Mouse (Mus musculus): ENCODE results near the gene Vasp. TPM values are rescaled to one million over a fixed set of nuclear protein-coding genes. Genes with fewer than 3 reads are reported as not detected.
"Not testable (repeated sequence)": the region's sequence is repeated elsewhere in the genome, so short reads cannot be mapped to it uniquely, and the experiment has no call there.

Gene Vasp
- polyA plus RNA-seq, 1 experiment from 2014 or later: 57.6 TPM

GRCm38 (mm10) chr7:19282385-19282784 lies 10.8 kb upstream of the Vasp start, which contains the start of gene Rtn2:
Gene Rtn2 (plus strand): TSS chr7:19282624.
- Histone ChIP-seq H3K4me3 (ENCODE audit: low read depth, low read length) (peak within 1 kb of the TSS; percentile 51), H3K27me3 (ENCODE audit: control insufficient read depth, insufficient read depth, low read length) (peaks cover 37% of the 10 kb centered on the region), H3K9ac (ENCODE audit: low read length) (peak within 1 kb of the TSS; percentile 73), H3K9me3 (ENCODE audit: control insufficient read depth, low read length) (no peaks in the 10 kb centered on the region), H3K4me1 (ENCODE audit: control insufficient read depth, insufficient read depth, low read length) (0 out of 2 replicates have a peak, but pooled peaks cover 2% of the 10 kb centered on the region), H3K27ac (ENCODE audit: low read depth, low read length) (peak within 1 kb of the TSS; percentile 47), H3K36me3 (ENCODE audit: control insufficient read depth, insufficient read depth, low read length) (peaks cover 2% of the 10 kb centered on the region; the same call in 1 of the 2 replicates), H3K4me2 (ENCODE audit: low read depth) (peak within 1 kb of the TSS; percentile 62)
- ATAC-seq (ENCODE audit: insufficient read depth, low FRiP score, low TSS enrichment) (peak; percentile 82), DNase-seq (ENCODE audit: low spot score) (peak; percentile 90)
- WGBS: 1% methylated on average over 37 of the region's 37 CpGs

- not testable (repeated sequence) for H3K4me3 ChIP-seq (ENCODE audit: low read depth, low read length); H3K9me3 ChIP-seq (ENCODE audit: control insufficient read depth, low read length); H3K36me3 ChIP-seq (ENCODE audit: control insufficient read depth, insufficient read depth, low read length); DNase-seq (ENCODE audit: low spot score); H3K27ac ChIP-seq (ENCODE audit: low read depth, low read length); H3K9ac ChIP-seq (ENCODE audit: low read length); H3K4me1 ChIP-seq (ENCODE audit: control insufficient read depth, insufficient read depth, low read length); ATAC-seq (ENCODE audit: insufficient read depth, low FRiP score, low TSS enrichment)
- peaks cover 37% of the 10 kb centered on the region for H3K27me3 ChIP-seq (ENCODE audit: control insufficient read depth, insufficient read depth, low read length)
- peak overlapping the region; percentile 62 for H3K4me2 ChIP-seq (ENCODE audit: low read depth)
- 37% methylated on average over 6 of the region's 6 CpGs for WGBS
Observed at GRCm38 (mm10) chr7:19281680-19282304, 10.2 kb upstream of the Vasp start.

DNA sequence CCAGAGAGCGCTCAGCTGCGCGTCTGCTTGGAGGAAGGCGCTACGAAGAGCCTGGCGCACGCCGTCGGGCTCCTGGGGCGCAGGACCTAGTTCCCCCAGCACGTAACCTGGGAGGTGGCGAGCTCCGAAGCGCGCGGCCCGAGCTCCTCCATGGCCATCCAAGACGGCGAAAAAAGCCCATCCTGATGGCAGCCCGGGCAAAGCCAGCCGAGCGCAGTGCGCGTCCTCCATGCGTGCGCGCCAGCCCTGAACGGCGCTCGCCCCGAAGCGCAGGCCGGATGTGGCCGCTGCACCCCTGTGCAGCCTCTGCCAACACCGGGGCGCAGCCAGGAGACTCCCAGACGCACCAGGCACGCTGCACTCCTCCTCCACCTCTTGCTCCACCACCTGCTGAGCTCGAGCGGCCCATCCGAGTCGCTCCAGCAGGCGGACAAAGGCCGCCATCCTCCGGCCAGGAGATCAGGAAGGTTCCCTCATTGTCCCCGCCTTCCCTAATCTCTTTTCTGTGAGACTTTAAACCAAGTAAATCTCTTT lies 8.0 kb upstream of the Vasp start, which contains the start of gene Ppm1n:
Gene Ppm1n (minus strand): TSS at position 484 of the 534 bp plus-strand sequence.
- H3K27ac ChIP-seq (ENCODE audit: low read depth, low read length): no peak within 1 kb of the TSS
- DNase-seq (ENCODE audit: low spot score) (no peak), ATAC-seq (ENCODE audit: insufficient read depth, low FRiP score, low TSS enrichment) (no peak)
- H3K4me1 ChIP-seq (ENCODE audit: control insufficient read depth, insufficient read depth, low read length): 0 out of 2 replicates have a peak, but pooled peaks cover 2% of the 10 kb centered on the region
- H3K27me3 ChIP-seq (ENCODE audit: control insufficient read depth, insufficient read depth, low read length): peaks cover 37% of the 10 kb centered on the region
- H3K36me3 ChIP-seq (ENCODE audit: control insufficient read depth, insufficient read depth, low read length): no peaks in the 10 kb centered on the region
- under 1% methylated on average over 44 of the region's 46 CpGs for WGBS
- no peaks in the 10 kb centered on the region for H3K9me3 ChIP-seq (ENCODE audit: control insufficient read depth, low read length)
- H3K9ac ChIP-seq (ENCODE audit: low read length): no peak within 1 kb of the TSS; the same call in 1 of the 2 replicates
- peak within 1 kb of the TSS; percentile 29 for H3K4me3 ChIP-seq (ENCODE audit: low read depth, low read length)
- H3K4me2 ChIP-seq (ENCODE audit: low read depth): peak within 1 kb of the TSS; percentile 40

- Histone ChIP-seq H3K36me3 (ENCODE audit: control insufficient read depth, insufficient read depth, low read length) (no peaks in the 10 kb centered on the region), H3K4me1 (ENCODE audit: control insufficient read depth, insufficient read depth, low read length) (0 out of 2 replicates have a peak, but pooled peaks cover 2% of the 10 kb centered on the region), H3K27me3 (ENCODE audit: control insufficient read depth, insufficient read depth, low read length) (peaks cover 37% of the 10 kb centered on the region), H3K4me3 (ENCODE audit: low read depth, low read length) (peak overlapping the region; percentile 29), H3K4me2 (ENCODE audit: low read depth) (peak overlapping the region; percentile 40), H3K9ac (ENCODE audit: low read length) (no peak overlapping the region), H3K9me3 (ENCODE audit: control insufficient read depth, low read length) (no peaks in the 10 kb centered on the region), H3K27ac (ENCODE audit: low read depth, low read length) (no peak overlapping the region)
- DNase-seq (ENCODE audit: low spot score) (no peak), ATAC-seq (ENCODE audit: insufficient read depth, low FRiP score, low TSS enrichment) (no peak)
- 4% methylated on average over 34 of the region's 34 CpGs for WGBS
Observed at GRCm38 (mm10) chr7:19279052-19279451, 7.4 kb upstream of the Vasp start.

GRCm38 (mm10) chr7:19276253-19276652 lies 4.6 kb upstream of the Vasp start:
- ATAC-seq (ENCODE audit: insufficient read depth, low FRiP score, low TSS enrichment) (no peak), DNase-seq (ENCODE audit: low spot score) (no peak)
- Histone ChIP-seq H3K27me3 (ENCODE audit: control insufficient read depth, insufficient read depth, low read length) (peaks cover 36% of the 10 kb centered on the region), H3K4me3 (ENCODE audit: low read depth, low read length) (no peak overlapping the region), H3K9ac (ENCODE audit: low read length) (no peak overlapping the region), H3K27ac (ENCODE audit: low read depth, low read length) (no peak overlapping the region), H3K9me3 (ENCODE audit: control insufficient read depth, low read length) (no peaks in the 10 kb centered on the region), H3K4me2 (ENCODE audit: low read depth) (no peak overlapping the region), H3K36me3 (ENCODE audit: control insufficient read depth, insufficient read depth, low read length) (no peaks in the 10 kb centered on the region), H3K4me1 (ENCODE audit: control insufficient read depth, insufficient read depth, low read length) (no peaks in the 10 kb centered on the region)
- WGBS: 67% methylated on average over 4 of the region's 4 CpGs

GRCm38 (mm10) chr7:19272173-19272764 lies 652 bp upstream of the Vasp start:
- under 1% methylated on average over 33 of the region's 36 CpGs for WGBS
- peak overlapping the region; percentile 85 for H3K4me2 ChIP-seq (ENCODE audit: low read depth)
- ATAC-seq (ENCODE audit: insufficient read depth, low FRiP score, low TSS enrichment) (peak; percentile 68), DNase-seq (ENCODE audit: low spot score) (peak; percentile 79)
- peak overlapping the region; percentile 58; the same call in 1 of the 2 replicates for H3K27ac ChIP-seq (ENCODE audit: low read depth, low read length)
- no peaks in the 10 kb centered on the region for H3K36me3 ChIP-seq (ENCODE audit: control insufficient read depth, insufficient read depth, low read length)
- no peaks in the 10 kb centered on the region for H3K9me3 ChIP-seq (ENCODE audit: control insufficient read depth, low read length)
- peak overlapping the region; percentile 98 for H3K4me3 ChIP-seq (ENCODE audit: low read depth, low read length)
- peak overlapping the region; percentile 82 for H3K9ac ChIP-seq (ENCODE audit: low read length)
- H3K4me1 ChIP-seq (ENCODE audit: control insufficient read depth, insufficient read depth, low read length): peaks cover 17% of the 10 kb centered on the region
- no peaks in the 10 kb centered on the region for H3K27me3 ChIP-seq (ENCODE audit: control insufficient read depth, insufficient read depth, low read length)

GRCm38 (mm10) chr7:19270509-19271237 lies 944 bp downstream of the Vasp start:
- peak overlapping the region; percentile 82 for H3K9ac ChIP-seq (ENCODE audit: low read length)
- peak overlapping the region; percentile 85 for H3K4me2 ChIP-seq (ENCODE audit: low read depth)
- H3K36me3 ChIP-seq (ENCODE audit: control insufficient read depth, insufficient read depth, low read length): no peaks in the 10 kb centered on the region
- peak overlapping the region; percentile 58 for H3K27ac ChIP-seq (ENCODE audit: low read depth, low read length)
- DNase-seq (ENCODE audit: low spot score) (no peak), ATAC-seq (ENCODE audit: insufficient read depth, low FRiP score, low TSS enrichment) (no peak)
- H3K27me3 ChIP-seq (ENCODE audit: control insufficient read depth, insufficient read depth, low read length): no peaks in the 10 kb centered on the region
- peak overlapping the region; percentile 98 for H3K4me3 ChIP-seq (ENCODE audit: low read depth, low read length)
- under 1% methylated on average over 19 of the region's 21 CpGs for WGBS
- H3K9me3 ChIP-seq (ENCODE audit: control insufficient read depth, low read length): no peaks in the 10 kb centered on the region
- peaks cover 17% of the 10 kb centered on the region for H3K4me1 ChIP-seq (ENCODE audit: control insufficient read depth, insufficient read depth, low read length)

DNA sequence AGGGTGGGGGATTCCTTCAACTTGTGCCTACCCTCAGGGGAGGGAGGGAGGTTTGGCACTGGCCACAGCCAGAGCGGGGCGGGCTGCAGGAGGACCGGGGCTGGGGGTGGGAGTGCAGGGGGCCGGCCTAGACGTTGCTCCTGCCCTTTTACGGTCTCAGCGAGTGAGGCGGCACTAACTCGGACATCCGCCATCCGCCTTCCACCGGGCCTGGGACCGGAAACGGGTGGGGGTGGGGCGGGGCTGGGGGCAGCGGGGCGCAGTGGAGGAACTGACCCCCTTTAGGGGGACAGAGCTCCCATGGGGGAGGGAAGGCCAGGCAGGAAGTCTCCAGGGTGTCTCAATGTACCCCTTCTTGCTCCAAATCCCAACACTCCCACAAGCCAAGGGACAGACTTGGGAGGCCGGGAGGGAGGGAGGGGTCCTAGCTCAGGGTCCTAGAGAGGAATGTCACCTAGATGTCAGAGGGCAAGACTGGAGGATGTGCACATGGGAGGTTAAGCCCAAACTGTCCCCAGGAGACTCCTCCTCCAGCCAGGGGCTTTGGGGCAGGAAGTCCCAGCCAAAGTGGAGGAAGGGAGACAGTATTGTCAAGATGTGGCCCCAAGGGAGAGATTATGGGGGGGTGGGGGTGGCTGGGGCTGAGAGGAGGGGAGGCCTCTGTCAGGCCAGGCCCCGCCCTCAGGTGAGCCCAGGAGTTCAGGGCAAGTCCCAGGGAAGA lies 1.7 kb downstream of the Vasp start:
- WGBS: 1% methylated on average over 14 of the region's 19 CpGs
- no peaks in the 10 kb centered on the region for H3K27me3 ChIP-seq (ENCODE audit: control insufficient read depth, insufficient read depth, low read length)
- H3K9me3 ChIP-seq (ENCODE audit: control insufficient read depth, low read length): no peaks in the 10 kb centered on the region
- ATAC-seq (ENCODE audit: insufficient read depth, low FRiP score, low TSS enrichment) (no peak), DNase-seq (ENCODE audit: low spot score) (peak; percentile 49)
- 0 out of 2 replicates have a peak, but pooled peaks cover 2% of the 10 kb centered on the region for H3K36me3 ChIP-seq (ENCODE audit: control insufficient read depth, insufficient read depth, low read length)
- H3K4me3 ChIP-seq (ENCODE audit: low read depth, low read length): peak overlapping the region; percentile 98
- H3K27ac ChIP-seq (ENCODE audit: low read depth, low read length): 0 out of 2 replicates have a peak overlapping the region, but pooled peaks have one; percentile 64
- peak overlapping the region; percentile 54 for H3K9ac ChIP-seq (ENCODE audit: low read length)
- H3K4me2 ChIP-seq (ENCODE audit: low read depth): peak overlapping the region; percentile 85
- H3K4me1 ChIP-seq (ENCODE audit: control insufficient read depth, insufficient read depth, low read length): peaks cover 17% of the 10 kb centered on the region
